Mouse (Mus musculus) erythroblast, embryonic 14.5 days (primary cell): Measurements from ENCODE around the gene Zc3h12c.

Experiments
- GATA1 ChIP-seq: IDR thresholded peaks from 2 replicates; pipeline ENCODE4 v1.6.1; 2012; ENCODE audit warnings: low read length, inconsistent platforms, mixed read lengths
- TAL1 ChIP-seq: IDR thresholded peaks from 3 replicates; pipeline ENCODE4 v1.6.1; 2012; ENCODE audit warnings: low read length, inconsistent platforms, mixed read lengths

- TF ChIP-seq GATA1, result no peak
- no peak for TF ChIP-seq TAL1
These were observed 86.0 kb downstream of the Zc3h12c start for GRCm38 (mm10) chr9:52082414-52082813.
